Mouse (Mus musculus) NIH3T3 (cell line): Measurements from ENCODE around the gene Zfp966.
"Not testable (repeated sequence)": the region's sequence is repeated elsewhere in the genome, so short reads cannot be mapped to it uniquely, and the experiment has no call there.

Source experiments
- DNase-seq: peaks from one replicate; pipeline ENCODE4 v3.0.0-alpha.2; 2012; ENCODE audit warnings: low read depth

Gene Zfp966

DNA sequence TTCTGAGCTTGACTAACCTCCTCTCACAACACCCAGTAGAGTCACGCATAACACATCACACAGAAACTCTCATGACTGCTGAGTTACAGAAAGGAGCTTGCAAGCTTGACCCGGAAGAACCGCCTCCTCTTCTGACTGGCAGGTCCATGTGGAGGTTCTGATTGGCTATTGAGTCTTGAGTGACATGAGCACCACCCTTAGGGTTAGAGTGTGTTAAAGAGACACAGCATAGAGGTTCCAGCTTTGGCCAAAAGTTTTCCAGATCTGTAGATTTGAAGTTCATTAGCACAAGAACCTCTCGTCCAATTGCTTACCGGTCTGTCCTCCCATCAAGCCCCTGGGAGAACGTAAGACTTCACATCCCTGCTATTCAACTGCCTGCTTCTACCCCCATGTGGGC, at the start of gene Zfp966:
Gene Zfp966, minus strand, starts transcription at position 101 of the 400 bp plus-strand sequence.
- DNase-seq = not testable (repeated sequence)

DNA sequence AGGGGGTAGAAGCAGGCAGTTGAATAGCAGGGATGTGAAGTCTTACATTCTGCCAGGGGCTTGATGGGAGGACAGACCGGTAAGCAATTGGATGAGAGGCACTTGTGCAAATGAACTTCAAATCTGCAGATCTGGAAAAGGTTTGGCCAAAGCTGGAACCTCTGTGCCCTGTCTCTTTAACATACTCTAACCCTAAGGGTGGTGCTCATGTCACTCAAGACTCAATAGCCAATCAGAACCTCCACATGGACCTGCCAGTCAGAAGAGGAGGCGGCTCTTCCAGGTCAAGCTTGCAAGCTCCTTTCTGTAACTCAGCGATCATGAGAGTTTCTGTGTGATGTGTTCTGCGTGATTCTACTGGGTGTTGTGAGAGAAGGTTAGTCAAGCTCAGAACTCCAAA, 34.1 kb upstream of the Zfp966 start, which contains the start of gene Gm2026:
Gene Gm2026, plus strand, starts transcription at position 301 of the 400 bp plus-strand sequence.
- not testable (repeated sequence) for DNase-seq

DNA sequence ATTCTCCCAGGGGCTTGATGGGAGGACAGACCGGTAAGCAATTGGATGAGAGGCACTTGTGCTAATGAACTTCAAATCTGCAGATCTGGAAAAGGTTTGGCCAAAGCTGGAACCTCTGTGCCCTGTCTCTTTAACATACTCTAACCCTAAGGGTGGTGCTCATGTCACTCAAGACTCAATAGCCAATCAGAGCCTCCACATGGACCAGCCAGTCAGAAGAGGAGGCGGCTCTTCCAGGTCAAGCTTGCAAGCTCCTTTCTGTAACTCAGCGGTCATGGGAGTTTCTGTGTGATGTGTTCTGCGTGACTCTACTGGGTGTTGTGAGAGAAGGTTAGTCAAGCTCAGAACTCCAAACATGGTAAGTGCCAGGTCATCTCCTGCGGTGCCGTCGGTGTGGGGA, 61.9 kb downstream of the Zfp966 start, which contains the start of gene Gm6710:
Gene Gm6710, plus strand, starts transcription at position 196 of the 400 bp plus-strand sequence.
- DNase-seq = not testable (repeated sequence)
